Mouse (Mus musculus): ENCODE measurements around the gene Agpat2. TPM values are rescaled to one million over a fixed set of nuclear protein-coding genes. Genes with fewer than 3 reads are reported as not detected.

The Agpat2 gene
- polyA plus RNA-seq, 1 experiment from 2014 or later = 6.2 TPM

DNA sequence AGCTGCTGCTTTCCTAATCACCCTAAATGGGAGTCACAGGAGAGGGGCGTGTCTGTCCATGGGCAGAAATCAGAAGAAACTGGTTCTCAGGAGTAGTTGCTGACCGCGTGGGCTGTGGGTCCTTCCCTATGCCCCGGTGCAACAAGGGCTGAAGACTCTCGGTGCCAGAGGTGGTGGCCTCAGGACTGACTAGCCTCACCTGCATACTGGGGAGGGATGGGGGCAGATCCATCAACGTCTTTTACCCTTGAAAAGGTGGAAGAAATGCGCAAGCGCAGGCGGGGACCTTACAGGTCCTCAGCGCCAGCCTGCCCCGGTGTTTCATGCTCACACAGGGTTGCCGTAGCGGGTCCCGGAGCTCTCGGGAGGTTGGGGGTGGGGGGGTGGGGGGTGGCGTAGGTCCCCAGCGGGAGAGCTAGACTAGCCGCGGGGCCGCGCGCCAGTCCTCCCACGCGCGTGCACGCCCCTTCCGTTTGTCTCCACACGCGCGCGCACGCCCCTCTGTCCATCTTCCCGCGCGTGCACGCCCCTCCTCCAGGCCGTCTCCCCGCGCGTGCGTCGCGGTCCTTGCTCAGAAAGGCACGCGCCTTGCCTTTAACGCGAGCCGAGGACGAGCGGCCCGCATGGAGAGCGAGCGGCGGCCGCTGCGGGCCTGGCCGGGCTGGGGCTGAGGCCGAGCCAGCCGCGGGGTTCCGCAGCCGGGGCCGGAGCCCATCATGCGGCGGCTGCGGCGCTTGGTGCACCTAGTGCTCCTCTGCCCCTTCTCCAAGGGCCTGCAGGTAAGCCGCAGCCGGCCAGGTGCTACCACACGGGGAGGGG lies 23.9 kb upstream of the Agpat2 start, which contains the start of gene Fam69b:
Gene Fam69b (plus strand): TSS at position 537 of the 819 bp plus-strand sequence.
- Histone ChIP-seq H3K4me1 (ENCODE audit: control insufficient read depth, insufficient read depth, low read depth, low read length) (peaks cover 40% of the 10 kb centered on the region), H3K4me2 (ENCODE audit: low read length) (peak within 1 kb of the TSS; percentile 66), H3K9ac (ENCODE audit: low read depth, low read length) (peak within 1 kb of the TSS; percentile 100), H3K36me3 (ENCODE audit: control insufficient read depth, insufficient read depth, low read length) (no peaks in the 10 kb centered on the region; the same call in 1 of the 2 replicates), H3K27me3 (replicated peaks; ENCODE audit: control insufficient read depth, insufficient read depth, low read length) (no peaks in the 10 kb centered on the region), H3K9me3 (ENCODE audit: control insufficient read depth, low read length) (no peaks in the 10 kb centered on the region), H3K4me3 (ENCODE audit: low read length) (peak within 1 kb of the TSS; percentile 79), H3K27ac (ENCODE audit: low read depth, low read length) (peak within 1 kb of the TSS; percentile 91)
- peak; percentile 83 for ATAC-seq
- WGBS = 1% methylated on average over 56 of the region's 70 CpGs

DNA sequence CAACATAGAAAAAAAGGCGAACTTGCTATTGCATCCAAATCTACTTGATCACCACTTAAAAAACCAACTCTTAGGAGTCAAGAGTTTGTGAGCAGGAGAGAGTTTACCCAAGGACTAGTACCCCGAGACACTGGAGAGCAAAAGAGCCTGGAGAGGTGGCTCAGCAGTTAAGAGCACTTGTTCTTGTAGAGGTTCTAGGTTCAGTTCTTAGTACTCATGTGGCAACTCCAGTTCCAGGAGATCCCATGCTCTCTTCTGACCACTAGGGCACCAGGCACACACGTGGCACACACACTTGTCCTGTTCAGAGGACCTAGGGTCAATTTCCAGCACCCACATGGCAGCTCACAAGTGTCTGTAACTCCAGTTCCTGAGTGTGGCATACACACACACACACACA lies 21.9 kb upstream of the Agpat2 start:
- Histone ChIP-seq H3K27me3 (replicated peaks; ENCODE audit: control insufficient read depth, insufficient read depth, low read length) (no peaks in the 10 kb centered on the region), H3K4me3 (ENCODE audit: low read length) (no peak overlapping the region), H3K9ac (ENCODE audit: low read depth, low read length) (no peak overlapping the region), H3K4me1 (ENCODE audit: control insufficient read depth, insufficient read depth, low read depth, low read length) (peaks cover 24% of the 10 kb centered on the region), H3K27ac (ENCODE audit: low read depth, low read length) (no peak overlapping the region), H3K4me2 (ENCODE audit: low read length) (no peak overlapping the region), H3K9me3 (ENCODE audit: control insufficient read depth, low read length) (no peaks in the 10 kb centered on the region), H3K36me3 (ENCODE audit: control insufficient read depth, insufficient read depth, low read length) (no peaks in the 10 kb centered on the region; the same call in 1 of the 2 replicates)
- 67% methylated on average over 3 of the region's 3 CpGs for WGBS
- ATAC-seq = no peak

DNA sequence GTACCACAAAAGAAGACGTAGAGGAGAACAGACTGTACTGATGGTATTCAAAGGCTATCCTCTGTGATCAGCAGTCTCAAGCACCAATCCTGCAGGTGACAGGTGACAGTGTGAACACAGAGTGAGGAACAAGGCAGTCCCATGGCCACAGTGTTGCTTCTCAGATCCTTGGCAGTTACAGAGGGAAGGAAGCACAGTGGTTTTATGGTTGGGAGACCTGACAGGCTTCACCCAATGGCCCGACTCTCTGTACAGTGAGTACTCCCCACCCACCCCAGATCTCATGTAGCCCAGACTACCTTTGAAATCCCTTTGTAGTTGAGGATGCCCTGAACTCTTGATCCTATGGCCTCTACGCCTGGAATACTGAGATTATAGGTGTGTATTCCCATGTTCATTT lies 21.2 kb upstream of the Agpat2 start:
- 88% methylated on average over 3 of the region's 3 CpGs for WGBS
- H3K4me2 ChIP-seq (ENCODE audit: low read length) = no peak overlapping the region

DNA sequence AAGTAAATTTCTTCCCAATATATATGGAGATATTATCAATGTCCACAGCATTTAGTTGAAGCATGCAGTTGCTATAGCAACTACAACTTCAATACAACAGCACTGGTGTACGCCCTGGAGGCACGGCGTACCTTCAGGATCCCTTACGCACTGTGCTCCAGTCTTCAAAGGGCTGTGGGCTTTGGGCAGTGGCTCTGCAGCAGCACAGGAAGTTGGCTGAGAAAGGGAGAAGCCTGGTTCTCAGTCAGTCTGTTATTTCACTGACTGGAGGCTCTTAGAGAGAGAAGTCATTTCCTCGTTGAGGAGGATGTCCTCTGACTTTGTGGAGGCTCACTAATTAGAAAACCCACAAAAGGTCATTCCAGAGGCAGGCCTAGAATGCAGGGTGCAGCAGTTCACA lies 18.8 kb upstream of the Agpat2 start:
- ATAC-seq = no peak
- Histone ChIP-seq H3K27ac (ENCODE audit: low read depth, low read length) (no peak overlapping the region), H3K27me3 (replicated peaks; ENCODE audit: control insufficient read depth, insufficient read depth, low read length) (no peaks in the 10 kb centered on the region), H3K4me1 (ENCODE audit: control insufficient read depth, insufficient read depth, low read depth, low read length) (no peaks in the 10 kb centered on the region; the same call in 1 of the 2 replicates), H3K9me3 (ENCODE audit: control insufficient read depth, low read length) (no peaks in the 10 kb centered on the region), H3K9ac (ENCODE audit: low read depth, low read length) (no peak overlapping the region), H3K36me3 (ENCODE audit: control insufficient read depth, insufficient read depth, low read length) (no peaks in the 10 kb centered on the region), H3K4me2 (ENCODE audit: low read length) (no peak overlapping the region), H3K4me3 (ENCODE audit: low read length) (no peak overlapping the region)
- 63% methylated on average over 5 of the region's 5 CpGs for WGBS

More for the DNA sequence above, 21.2 kb upstream of the Agpat2 start:
- Histone ChIP-seq H3K9ac (ENCODE audit: low read depth, low read length) (no peak overlapping the region), H3K27ac (ENCODE audit: low read depth, low read length) (no peak overlapping the region), H3K27me3 (replicated peaks; ENCODE audit: control insufficient read depth, insufficient read depth, low read length) (no peaks in the 10 kb centered on the region), H3K9me3 (ENCODE audit: control insufficient read depth, low read length) (no peaks in the 10 kb centered on the region), H3K36me3 (ENCODE audit: control insufficient read depth, insufficient read depth, low read length) (no peaks in the 10 kb centered on the region), H3K4me1 (ENCODE audit: control insufficient read depth, insufficient read depth, low read depth, low read length) (peaks cover 17% of the 10 kb centered on the region), H3K4me3 (ENCODE audit: low read length) (no peak overlapping the region)
- ATAC-seq = no peak

DNA sequence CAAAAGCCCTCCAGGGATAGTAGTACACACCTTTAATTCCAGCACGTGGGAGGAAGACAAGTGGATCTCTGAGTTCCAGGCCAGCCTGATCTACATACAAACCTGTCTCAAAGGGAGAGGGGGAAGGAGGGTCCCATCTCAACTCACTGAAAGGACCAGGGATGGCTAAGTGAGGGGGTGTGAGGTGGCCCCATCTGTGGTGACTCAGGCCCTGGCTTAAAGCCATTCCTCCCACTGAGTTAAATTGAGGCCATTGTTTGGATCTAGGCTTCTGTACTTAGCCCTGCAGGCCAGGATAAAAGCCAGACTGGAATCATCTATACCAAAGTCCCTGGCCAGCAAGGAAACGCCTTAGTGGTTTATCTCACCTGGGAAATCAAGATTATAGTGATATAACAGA lies 17.0 kb upstream of the Agpat2 start:
- H3K4me1 ChIP-seq (ENCODE audit: control insufficient read depth, insufficient read depth, low read depth, low read length) = no peaks in the 10 kb centered on the region
- no peak overlapping the region for H3K4me3 ChIP-seq (ENCODE audit: low read length)
- H3K9me3 ChIP-seq (ENCODE audit: control insufficient read depth, low read length) = no peaks in the 10 kb centered on the region
- H3K27ac ChIP-seq (ENCODE audit: low read depth, low read length) = no peak overlapping the region
- no peaks in the 10 kb centered on the region for H3K27me3 ChIP-seq (replicated peaks; ENCODE audit: control insufficient read depth, insufficient read depth, low read length)
- H3K36me3 ChIP-seq (ENCODE audit: control insufficient read depth, insufficient read depth, low read length) = no peaks in the 10 kb centered on the region
- ATAC-seq = no peak
- WGBS = 51% methylated on average over 2 of the region's 2 CpGs
- H3K4me2 ChIP-seq (ENCODE audit: low read length) = no peak overlapping the region
- H3K9ac ChIP-seq (ENCODE audit: low read depth, low read length) = no peak overlapping the region

DNA sequence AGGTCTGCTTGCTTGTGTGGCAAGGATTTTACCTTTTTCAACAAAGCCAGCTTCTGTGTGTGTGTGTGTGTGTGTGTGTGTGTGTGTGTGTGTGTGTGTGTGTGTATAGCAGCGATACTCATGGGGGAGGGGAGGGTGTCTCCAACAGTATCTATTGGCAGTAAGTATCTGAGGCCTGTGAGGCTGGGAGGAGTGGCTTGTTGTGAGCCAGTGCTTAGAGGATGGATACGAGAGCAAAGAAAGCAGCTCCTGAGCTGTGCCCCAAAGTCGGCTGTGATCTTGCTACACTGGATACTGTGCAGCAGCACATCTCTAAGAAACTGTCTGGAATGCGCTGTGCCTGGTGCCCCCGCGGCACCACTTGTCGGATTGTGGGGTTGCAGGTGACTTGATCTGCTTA lies 13.7 kb upstream of the Agpat2 start:
- Histone ChIP-seq H3K4me3 (ENCODE audit: low read length) (no peak overlapping the region), H3K27ac (ENCODE audit: low read depth, low read length) (no peak overlapping the region)
- WGBS = 62% methylated on average over 7 of the region's 7 CpGs

GRCm38 (mm10) chr2:26617331-26617730 lies 13.1 kb upstream of the Agpat2 start:
- no peaks in the 10 kb centered on the region for H3K9me3 ChIP-seq (ENCODE audit: control insufficient read depth, low read length)
- H3K4me2 ChIP-seq (ENCODE audit: low read length) = no peak overlapping the region
- ATAC-seq = no peak
- no peak overlapping the region for H3K4me3 ChIP-seq (ENCODE audit: low read length)
- H3K27ac ChIP-seq (ENCODE audit: low read depth, low read length) = no peak overlapping the region
- H3K36me3 ChIP-seq (ENCODE audit: control insufficient read depth, insufficient read depth, low read length) = no peaks in the 10 kb centered on the region
- H3K27me3 ChIP-seq (replicated peaks; ENCODE audit: control insufficient read depth, insufficient read depth, low read length) = no peaks in the 10 kb centered on the region
- H3K9ac ChIP-seq (ENCODE audit: low read depth, low read length) = no peak overlapping the region
- H3K4me1 ChIP-seq (ENCODE audit: control insufficient read depth, insufficient read depth, low read depth, low read length) = no peaks in the 10 kb centered on the region
- WGBS = 72% methylated on average over 6 of the region's 6 CpGs

More for the DNA sequence above, 13.7 kb upstream of the Agpat2 start:
- no peak for ATAC-seq
- Histone ChIP-seq H3K9ac (ENCODE audit: low read depth, low read length) (no peak overlapping the region), H3K4me1 (ENCODE audit: control insufficient read depth, insufficient read depth, low read depth, low read length) (no peaks in the 10 kb centered on the region), H3K4me2 (ENCODE audit: low read length) (no peak overlapping the region), H3K36me3 (ENCODE audit: control insufficient read depth, insufficient read depth, low read length) (no peaks in the 10 kb centered on the region), H3K27me3 (replicated peaks; ENCODE audit: control insufficient read depth, insufficient read depth, low read length) (no peaks in the 10 kb centered on the region), H3K9me3 (ENCODE audit: control insufficient read depth, low read length) (no peaks in the 10 kb centered on the region)

DNA sequence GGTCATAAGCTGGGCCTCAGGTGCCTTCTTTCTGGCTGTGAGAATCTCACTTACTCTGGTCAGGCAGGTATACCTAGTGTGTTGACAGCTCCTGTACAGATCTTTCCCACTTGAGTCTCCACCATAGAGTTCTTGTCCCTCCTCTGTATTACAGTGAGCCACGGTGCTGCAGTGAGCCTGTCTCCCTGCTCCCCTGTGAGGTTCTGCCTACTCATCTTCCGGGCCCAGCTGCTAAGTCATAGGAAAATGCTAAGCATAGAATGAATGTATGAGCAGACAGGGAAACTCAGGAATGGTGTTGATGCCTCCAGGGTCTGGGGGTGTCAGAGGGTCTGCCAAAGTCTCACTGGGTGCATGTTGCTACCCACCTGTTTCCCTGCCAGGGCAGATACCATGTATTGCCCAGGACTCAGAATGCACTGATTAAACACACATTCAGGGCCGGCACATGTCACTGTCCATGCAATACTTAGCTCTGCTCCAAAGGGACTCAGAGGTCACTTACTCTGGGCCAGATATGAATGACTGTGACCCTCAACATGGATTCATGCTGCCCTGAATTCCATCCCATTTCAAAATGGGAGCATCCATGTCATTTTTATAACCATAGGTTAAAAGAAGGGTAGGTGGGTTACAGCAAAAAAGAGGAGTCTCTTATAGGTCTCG lies 11.4 kb upstream of the Agpat2 start:
- Histone ChIP-seq H3K9me3 (ENCODE audit: control insufficient read depth, low read length) (no peaks in the 10 kb centered on the region), H3K27me3 (replicated peaks; ENCODE audit: control insufficient read depth, insufficient read depth, low read length) (no peaks in the 10 kb centered on the region), H3K4me2 (ENCODE audit: low read length) (no peak overlapping the region), H3K27ac (ENCODE audit: low read depth, low read length) (no peak overlapping the region), H3K4me1 (ENCODE audit: control insufficient read depth, insufficient read depth, low read depth, low read length) (no peaks in the 10 kb centered on the region), H3K4me3 (ENCODE audit: low read length) (no peak overlapping the region), H3K36me3 (ENCODE audit: control insufficient read depth, insufficient read depth, low read length) (no peaks in the 10 kb centered on the region), H3K9ac (ENCODE audit: low read depth, low read length) (no peak overlapping the region)
- 89% methylated on average over 4 of the region's 4 CpGs for WGBS
- no peak for ATAC-seq

GRCm38 (mm10) chr2:26614903-26615302 lies 10.7 kb upstream of the Agpat2 start:
- 81% methylated on average over 5 of the region's 5 CpGs for WGBS
- Histone ChIP-seq H3K36me3 (ENCODE audit: control insufficient read depth, insufficient read depth, low read length) (no peaks in the 10 kb centered on the region), H3K4me2 (ENCODE audit: low read length) (no peak overlapping the region), H3K27me3 (replicated peaks; ENCODE audit: control insufficient read depth, insufficient read depth, low read length) (no peaks in the 10 kb centered on the region), H3K9ac (ENCODE audit: low read depth, low read length) (no peak overlapping the region), H3K4me1 (ENCODE audit: control insufficient read depth, insufficient read depth, low read depth, low read length) (no peaks in the 10 kb centered on the region), H3K9me3 (ENCODE audit: control insufficient read depth, low read length) (no peaks in the 10 kb centered on the region), H3K4me3 (ENCODE audit: low read length) (no peak overlapping the region), H3K27ac (ENCODE audit: low read depth, low read length) (no peak overlapping the region)
- no peak for ATAC-seq

Measured in hindbrain, embryonic 16.5 days (tissue).